Mouse (Mus musculus) stomach, postnatal 0 days (tissue): ENCODE data around the gene Abi2.

Experiments used
- CTCF ChIP-seq: IDR thresholded peaks from 2 replicates; pipeline ENCODE4 v1.5.1; 2016; ENCODE audit warnings: antibody characterized with exemption, low read depth, mild to moderate bottlenecking, moderate library complexity
- EP300 ChIP-seq: optimal IDR thresholded peaks from 2 replicates; pipeline ENCODE3; 2016; ENCODE audit warnings: antibody characterized with exemption

- TF ChIP-seq CTCF (no peak), EP300 (no peak)
Observed at GRCm38 (mm10) chr1:60460623-60461022, 51.2 kb downstream of the Abi2 start.
